Mouse (Mus musculus): ENCODE results near the gene Sik3. TPM values are rescaled to one million over a fixed set of nuclear protein-coding genes. Genes with fewer than 3 reads are reported as not detected.
"Not testable (repeated sequence)": the region's sequence is repeated elsewhere in the genome, so short reads cannot be mapped to it uniquely, and the experiment has no call there.

Sik3 gene
- total RNA-seq, 4 experiments from 2014 or later, result 62.0 to 81.1 (median 73.3) TPM

DNA sequence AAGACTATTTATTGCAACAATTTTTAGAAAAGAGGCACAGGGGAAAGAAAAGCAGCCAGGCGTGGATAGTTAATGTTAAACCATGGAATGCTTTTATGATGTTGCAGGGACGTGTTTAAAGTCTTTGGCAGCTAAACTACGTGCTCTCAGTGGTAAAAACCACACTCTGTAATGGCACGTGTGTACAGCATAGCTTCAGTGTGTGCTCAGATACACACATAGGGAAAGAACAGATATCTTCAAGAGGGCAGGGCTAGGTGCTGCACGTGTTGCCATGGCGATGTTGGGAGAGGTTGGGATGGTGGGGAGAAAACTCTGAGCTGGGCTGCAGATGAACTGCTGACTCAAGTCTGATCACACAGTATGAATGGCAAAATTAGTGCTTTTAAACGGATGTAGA lies 90.5 kb downstream of the Sik3 start:
- DNase-seq (ENCODE audit: low spot score), result no peak

DNA sequence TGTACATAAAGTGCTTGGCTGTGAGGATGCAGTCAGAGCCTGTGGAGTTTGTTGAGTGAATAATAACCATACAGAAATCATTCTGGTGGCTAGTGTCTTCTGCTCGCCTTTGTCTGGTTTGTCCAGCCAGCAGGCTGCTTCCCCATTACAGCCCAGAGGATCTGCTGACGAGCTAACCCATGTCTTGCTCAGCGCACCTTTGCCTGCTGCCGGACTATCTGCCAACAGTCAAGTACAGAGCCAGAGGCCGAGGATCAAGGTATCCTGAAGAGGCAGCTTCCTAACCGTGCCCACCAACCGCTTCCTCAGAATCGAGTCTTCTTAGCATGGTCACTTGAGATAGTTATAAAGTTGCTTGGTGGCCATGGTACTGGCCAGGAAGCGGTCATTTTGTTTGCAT lies 93.5 kb downstream of the Sik3 start:
- DNase-seq (ENCODE audit: low spot score), result no peak

DNA sequence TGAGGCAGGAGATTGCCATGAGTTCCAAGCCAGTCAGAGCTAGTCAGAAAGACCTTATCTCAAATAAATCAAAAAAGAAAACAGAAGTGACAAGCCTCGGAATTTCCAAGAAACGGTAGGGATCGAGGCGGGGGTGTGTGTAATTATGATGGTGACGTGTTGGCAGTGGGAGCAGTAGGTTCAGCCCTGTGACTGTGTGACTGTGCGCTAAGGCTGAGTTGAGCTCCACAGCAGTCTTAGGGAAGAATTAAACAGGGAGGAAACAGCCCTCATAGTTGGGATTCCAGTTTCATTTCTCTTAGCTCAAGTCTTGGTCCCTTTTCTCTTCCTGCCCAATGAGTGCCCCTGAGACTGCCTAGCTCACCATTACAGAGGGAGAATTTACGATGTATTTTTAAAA lies 98.0 kb downstream of the Sik3 start:
- peak; percentile 36 for DNase-seq (ENCODE audit: low spot score)

DNA sequence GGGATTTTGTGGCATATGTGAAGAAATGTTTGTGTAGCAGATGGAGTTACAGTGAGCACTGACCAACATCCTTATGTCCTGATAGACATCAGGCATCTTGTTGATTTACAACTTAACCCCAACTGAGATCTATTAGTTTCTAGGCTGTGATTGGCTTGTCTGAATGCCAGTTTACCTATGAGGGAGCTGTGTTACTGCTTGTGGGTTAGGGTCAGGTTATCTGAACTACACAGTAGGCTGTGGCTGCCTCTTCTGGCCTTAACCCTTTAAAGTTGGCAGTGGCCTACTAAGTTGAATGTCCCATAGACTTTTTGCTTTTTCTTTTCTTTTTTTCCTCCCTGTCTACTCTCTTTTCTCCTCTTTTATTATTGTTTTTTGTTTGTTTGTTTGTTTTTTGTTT lies 98.7 kb downstream of the Sik3 start:
- no peak for DNase-seq (ENCODE audit: low spot score)

DNA sequence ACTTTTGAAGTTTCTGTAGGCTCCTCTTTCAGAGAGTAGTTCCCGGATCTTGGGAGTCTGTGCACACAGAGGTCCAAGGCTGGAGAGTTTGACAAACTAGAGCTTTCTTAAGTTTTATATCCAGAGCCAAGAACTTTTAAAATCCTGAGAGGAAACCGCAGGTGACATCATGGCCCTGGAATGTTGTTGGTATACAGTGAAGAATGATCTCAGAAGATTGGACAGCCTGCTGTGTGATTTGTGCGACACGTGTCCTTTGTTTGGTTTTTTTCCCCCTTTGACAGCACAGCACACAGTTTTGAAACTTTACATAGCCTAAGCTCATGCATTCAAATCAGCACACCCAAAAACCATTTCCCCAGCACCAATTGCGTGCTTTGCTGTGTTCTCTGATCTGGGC lies 99.6 kb downstream of the Sik3 start:
- peak; percentile 73 for DNase-seq (ENCODE audit: low spot score)

DNA sequence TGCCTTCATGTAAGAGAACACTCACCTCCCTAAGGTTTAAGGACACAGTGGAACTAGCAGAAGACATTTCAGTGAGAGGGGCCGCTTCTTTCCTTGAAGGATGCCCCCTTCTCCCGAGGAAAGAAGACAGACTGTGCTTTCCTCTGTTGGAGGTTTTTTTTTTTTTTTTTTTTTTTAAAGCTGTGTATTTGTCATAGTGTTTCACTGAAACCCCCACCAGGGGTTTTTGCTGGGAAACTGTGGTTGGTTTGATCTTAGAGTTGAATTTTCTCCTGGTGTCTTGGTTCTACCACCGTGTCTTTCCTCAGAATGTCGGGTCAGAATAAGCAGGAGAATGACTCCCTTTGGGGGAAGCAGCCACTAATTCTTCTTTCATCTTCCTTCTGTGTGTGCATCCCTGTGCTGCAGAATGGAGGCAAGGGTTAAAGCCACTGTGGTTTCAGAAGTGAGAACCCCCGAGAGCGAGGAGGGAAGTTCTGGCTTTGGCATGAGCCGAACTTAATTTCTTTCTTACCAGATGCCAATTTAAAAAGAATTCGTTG lies 106.3 kb downstream of the Sik3 start:
- no peak for DNase-seq (ENCODE audit: low spot score)

DNA sequence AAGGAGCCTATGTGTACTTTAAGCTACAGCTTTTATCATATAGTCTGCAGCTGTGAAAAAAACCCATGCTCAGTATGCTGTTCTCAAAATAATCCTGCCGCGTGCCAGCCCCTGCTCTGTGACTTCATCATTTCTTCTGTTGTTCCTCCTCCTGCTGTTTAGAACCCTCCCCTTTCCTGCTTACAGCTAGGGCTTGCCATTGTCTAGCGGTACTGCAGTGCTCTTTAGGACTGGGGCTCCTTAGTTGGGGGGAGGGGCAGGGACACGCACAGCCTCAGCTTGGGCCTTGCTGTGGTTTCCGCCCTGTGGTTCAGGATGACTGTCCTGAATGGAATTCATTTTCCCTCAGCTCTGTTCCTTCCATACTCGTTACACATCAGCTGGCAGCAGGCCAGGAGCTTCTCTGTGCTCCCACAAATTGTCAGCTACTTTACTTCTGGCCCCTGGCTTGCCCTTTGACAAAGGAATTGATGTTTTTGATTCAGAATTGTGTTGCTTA lies 107.4 kb downstream of the Sik3 start:
- peak; percentile 82 for DNase-seq (ENCODE audit: low spot score)

DNA sequence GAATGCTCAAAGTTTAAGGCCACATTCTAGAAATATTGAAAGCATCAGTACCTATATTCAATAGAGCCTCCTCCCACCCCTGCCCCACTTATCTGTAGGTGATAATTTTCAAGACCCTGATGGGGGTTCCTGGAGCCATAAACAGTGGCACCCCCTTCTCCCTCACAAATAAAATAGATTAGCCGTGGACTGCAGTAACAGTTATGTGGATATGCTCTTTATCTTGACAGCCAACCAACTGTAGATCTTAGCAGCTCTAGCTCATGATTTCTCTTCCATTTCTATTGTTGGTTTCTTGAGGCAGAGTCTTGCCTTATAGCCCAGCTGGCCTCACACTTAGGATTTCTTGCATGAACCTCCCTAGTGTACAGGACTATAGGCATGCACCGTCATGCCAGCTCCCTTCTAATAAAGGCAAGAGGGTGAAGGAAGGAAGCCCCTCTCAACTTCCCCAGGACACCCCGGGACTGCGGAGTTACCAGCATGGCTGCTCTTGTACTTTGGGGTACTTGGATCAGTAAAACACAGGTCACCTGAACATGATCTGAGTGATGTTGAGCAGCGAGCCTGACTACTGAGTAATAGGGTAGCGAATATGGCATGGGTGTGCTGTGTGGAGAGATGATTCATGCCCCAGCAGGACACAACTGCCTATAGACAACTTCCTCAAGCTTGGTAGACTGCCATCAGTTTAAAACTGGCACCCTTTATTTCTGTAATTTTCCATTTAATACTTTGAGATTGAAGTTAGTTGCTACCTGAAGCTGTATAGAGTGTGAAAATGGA lies 108.0 kb downstream of the Sik3 start:
- DNase-seq (ENCODE audit: low spot score), result no peak

DNA sequence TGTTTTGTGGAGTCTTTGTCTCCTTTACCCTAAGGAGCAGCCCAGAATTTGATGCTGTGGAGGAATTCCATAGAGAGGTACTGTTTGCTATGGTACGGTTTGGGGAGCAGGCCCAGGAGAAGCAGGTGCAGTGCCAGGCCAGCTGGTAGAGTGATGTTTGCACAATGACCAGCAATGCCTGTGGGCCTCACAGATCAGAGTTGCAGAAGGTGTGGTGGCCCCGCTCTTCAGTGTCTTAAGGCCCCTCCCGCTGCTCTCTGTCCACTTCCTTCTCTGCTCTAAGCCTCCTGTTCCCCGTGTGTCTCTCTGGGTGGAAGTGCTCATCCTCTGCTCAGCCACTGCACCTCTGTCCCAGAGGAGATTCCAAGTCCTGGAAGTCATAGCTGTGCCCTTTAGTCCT lies 108.9 kb downstream of the Sik3 start:
- no peak for DNase-seq (ENCODE audit: low spot score)

DNA sequence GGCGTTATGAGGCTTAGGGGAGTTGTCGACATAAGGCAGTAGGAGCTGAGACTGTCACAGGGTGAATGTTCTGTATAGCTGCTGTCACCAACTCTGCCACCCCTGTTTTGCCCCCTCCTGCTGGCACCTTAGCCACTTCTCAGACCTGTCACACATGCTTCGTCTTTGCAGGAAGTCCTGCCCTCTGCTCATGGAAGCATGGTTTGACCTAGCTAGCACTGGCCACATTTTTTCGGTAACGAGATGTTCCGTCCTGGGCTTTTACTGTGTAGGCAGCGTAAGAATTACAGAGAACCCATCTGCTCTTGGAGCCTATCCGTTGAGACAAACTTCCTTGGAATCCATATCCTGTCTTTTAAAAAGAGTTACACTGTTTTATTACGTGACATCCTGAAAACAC lies 110.1 kb downstream of the Sik3 start:
- DNase-seq (ENCODE audit: low spot score), result no peak

DNA sequence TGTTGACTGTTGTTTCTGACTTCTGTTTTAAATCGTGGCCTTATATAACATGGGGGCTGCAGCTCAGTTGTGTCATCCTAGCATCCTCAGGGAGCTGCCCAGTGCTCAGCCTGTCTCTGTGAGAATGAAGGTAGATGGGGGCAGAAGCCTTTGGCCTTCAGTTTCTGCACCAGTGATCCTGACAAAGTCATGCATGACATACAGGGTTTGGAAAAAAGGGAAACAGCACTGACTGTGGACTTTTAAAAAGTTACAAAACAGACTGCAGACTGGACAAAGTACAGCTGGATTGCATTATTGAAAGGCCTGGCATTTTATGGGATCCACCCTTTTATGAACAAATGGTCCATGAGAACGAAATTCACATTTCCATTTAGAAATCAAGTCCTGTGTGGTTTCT lies 113.7 kb downstream of the Sik3 start:
- DNase-seq (ENCODE audit: low spot score), result no peak

DNA sequence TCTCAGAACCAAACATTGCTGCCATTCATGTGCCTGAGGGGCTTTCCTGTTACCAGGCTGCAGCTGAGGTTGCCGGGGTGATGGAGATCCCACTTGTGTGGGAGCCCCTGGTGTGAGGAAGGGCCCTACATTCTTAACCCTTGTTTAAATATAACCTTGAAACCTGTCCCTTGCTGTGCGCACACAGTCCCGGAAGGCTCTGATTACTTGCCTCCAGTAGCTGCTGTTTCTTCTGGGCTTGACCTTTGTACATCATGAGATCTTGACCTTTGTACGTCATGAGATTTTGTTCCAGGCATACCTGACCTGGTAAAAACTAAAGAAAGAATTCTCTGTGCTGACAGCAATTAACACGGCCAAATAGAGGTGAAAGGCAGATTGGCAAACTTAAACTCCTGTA lies 114.7 kb downstream of the Sik3 start:
- DNase-seq (ENCODE audit: low spot score), result no peak

DNA sequence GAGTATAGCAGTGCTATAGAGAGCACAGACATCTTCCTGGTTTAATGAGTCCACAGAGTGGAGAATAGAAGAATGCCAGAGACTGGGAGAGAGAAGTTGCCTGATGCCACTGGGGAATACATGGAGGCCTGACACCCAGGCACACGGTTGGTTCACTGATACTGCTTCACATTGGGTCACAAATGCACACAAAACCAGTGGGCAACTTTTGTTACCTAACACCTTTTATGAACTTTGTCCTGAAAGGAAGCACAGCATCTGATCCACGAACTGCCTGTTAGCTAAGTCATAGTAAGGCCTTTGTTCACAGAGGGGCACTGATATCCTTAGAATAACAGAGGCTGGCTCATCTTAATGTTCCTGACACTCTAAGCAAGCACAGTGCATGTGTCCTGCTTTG lies 116.6 kb downstream of the Sik3 start:
- no peak for DNase-seq (ENCODE audit: low spot score)

DNA sequence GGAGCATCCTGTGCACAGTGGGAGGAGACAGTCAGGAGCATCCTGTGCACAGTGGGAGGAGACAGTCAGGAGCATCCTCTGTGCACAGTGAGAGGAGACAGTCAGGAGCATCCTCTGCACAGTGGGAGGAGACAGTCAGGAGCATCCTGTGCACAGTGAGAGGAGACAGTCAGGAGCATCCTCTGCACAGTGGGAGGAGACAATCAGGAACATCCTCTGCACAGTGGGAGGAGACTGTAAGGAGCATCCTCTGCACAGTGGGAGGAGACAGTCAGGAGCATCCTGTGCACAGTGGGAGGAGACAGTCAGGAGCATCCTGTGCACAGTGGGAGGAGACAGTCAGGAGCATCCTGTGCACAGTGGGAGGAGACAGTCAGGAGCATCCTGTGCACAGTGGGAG lies 120.2 kb downstream of the Sik3 start:
- DNase-seq (ENCODE audit: low spot score), result not testable (repeated sequence)

DNA sequence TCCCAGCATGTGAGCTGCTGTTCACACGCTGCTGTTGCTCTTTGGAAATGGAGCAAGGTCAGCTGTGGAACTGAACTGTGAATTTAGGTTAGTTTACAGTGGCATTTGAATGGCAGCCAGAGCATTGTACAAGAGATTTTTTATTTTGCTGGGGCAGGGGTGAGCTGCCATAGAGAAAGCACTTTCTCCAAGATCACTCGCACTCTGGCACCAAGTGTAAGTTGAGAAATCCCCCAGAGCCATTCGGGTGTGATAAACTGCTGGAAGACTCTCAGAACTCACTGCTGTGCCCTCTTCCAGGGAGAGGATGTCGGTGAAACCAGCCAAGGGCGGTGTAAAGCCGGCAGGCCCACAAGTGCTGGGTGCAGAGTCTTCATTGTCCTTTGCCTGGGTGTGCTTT lies 126.2 kb downstream of the Sik3 start:
- no peak for DNase-seq (ENCODE audit: low spot score)

DNA sequence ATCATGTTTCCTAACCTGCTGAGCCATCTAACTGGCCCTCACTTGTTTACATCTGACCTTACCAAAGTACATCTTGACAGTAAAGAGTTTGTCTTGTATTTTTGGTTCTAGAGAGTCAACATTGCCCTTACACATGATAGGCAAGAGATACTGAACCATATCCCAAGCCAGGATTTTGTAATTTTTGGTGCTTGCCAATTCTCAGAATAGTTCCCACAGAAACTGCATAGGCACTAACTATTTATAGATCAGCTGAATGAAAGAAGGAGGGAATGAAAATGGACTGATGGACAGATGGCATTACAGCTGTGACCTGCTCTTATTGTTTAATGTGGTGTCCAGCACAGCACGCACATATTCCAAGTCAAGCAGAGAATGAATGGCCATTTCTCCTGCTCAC lies 128.2 kb downstream of the Sik3 start:
- DNase-seq (ENCODE audit: low spot score), result no peak

DNA sequence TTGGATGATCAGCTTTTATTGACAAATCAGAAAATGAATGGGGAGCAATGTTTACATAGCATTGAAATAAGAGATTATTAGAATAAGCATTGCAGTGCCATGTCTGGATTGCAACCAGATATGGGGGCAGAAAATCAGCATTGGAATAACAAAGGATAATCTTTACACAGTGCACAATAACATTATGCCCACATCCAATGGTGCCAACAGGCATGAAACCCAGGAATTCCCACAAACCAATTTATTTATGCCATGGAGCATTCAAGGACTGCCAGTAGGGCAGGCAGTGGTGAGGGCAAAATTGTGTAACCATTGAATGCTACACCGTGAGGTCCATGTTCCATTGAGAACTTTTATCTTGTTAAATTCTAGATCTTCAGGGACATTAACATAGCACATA lies 129.4 kb downstream of the Sik3 start:
- no peak for DNase-seq (ENCODE audit: low spot score)

DNA sequence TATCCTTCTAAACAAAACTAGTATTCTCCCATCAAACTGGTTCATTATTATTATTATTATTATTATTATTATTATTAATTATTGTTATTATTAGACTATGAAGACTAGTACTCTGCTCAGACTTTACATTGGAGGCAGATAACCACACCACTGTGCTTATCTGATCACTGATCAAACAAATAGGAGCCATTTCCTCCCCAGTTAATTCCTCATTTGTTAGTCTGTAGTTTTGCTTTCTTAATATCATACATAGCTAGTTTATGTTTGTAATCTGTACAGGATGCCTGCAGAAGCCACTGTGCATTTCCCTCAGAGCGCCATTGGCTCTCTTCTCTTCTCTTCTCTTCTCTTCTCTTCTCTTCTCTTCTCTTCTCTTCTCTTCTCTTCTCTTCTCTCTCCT lies 129.9 kb downstream of the Sik3 start:
- DNase-seq (ENCODE audit: low spot score), result no peak

DNA sequence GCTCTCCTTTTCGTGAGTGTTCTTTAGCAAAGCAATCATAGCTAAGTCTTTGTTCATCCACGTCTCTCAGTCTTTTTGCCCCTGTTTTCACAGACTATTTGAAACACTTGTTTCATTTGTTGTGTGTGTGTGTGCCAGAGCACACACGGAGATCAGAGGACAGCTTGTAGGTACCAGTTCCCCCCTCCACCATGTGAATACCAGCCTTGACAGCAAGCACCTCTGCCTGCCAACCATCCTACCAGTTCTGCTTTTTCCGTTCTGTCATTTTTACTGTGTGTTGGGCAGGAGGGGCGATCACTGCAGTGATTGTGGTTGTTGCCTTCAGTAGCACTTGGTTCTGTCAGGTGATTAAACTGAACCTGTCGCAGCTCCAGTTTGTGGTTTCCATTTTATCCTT lies 132.4 kb downstream of the Sik3 start:
- DNase-seq (ENCODE audit: low spot score), result no peak

DNA sequence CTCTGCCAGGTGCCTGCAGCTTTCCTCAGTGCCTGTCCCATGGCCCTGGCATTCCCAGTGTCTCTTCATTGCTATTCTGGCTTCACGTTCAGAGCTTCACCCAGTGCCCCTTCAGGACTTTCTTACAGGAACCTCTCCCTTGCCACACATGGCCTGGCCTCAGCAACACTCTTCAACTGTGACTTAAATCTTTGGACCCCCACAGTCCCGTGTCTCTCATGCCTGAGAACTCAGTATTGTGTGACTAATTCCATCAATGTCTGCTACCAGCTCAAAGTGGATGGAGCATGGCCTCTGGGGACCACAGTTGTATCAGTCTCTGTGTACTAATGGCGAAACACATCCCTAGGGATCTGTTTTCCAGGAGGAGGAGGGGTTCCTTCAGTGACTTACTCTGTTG lies 133.8 kb downstream of the Sik3 start:
- DNase-seq (ENCODE audit: low spot score), result no peak

DNA sequence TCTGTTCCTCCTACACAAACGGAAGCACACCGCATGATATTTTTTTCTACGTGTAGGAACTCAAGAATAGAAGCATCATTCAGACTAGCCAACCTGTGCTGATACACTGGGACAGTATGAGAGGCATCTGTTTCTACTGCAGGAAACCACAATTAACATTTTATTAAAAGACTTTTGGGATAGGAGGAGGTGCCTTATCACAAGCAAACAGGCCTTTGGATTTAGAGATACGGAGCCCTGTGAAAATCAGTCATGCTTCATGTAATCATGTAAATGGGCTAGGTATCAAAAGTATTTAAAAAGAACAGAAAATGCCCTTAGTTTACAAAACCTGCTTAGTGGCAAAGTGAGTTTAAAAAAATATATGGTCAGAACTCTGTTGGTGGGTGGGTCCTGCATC lies 136.1 kb downstream of the Sik3 start:
- no peak for DNase-seq (ENCODE audit: low spot score)

DNA sequence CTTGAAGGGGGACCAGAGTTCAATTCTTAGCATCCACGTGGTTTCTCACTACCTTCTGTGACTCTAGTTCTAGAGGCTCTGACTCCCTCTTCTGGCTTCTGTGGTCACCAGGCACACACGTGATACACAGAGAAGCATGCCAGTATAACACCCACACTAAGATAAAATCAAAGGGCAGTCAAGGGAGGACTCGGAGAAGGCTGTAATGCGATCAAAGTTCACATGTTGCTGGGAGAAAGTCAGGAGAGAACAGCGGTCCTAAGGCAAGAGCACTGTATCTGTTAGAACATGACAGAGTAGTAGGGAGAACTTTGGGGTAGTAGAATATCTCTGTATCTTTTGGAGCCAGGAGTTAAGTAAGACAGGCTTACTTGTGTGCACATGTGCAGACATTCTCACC lies 136.8 kb downstream of the Sik3 start:
- no peak for DNase-seq (ENCODE audit: low spot score)

DNA sequence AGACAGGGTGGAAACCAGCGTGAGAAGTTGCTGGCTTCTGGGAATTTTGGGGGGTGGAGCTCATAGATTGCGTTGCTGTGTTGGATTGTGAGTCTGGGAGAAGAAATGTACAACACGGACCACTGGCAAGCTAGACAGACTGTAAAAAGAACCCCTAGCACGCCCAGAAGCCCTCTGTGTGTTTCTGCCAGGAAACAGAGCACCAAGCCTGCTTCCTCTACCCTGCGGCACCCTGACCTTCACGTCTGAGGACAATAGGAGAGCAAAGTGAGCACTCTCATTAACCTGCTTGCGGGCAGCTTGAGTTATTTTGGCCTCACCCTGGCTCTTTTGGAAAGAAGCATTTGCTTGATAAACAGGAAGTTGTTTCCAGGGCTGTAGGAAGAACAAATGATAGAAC lies 137.5 kb downstream of the Sik3 start:
- DNase-seq (ENCODE audit: low spot score), result peak; percentile 60

Measured in heart, adult 8-10 months (tissue).